Mouse (Mus musculus): ENCODE results near the gene Dlx3. TPM values are rescaled to one million over a fixed set of nuclear protein-coding genes. Genes with fewer than 3 reads are reported as not detected.

The Dlx3 gene
- total RNA-seq, 2 experiments from 2014 or later: not detected

- DNase-seq (ENCODE audit: extremely low spot score in 1 of 2, low spot score in 2 of 2): no peak
- intact Hi-C loops (cut with DNase I): no loop called here
These were observed 32.4 kb upstream of the Dlx3 start for GRCm38 (mm10) chr11:95087301-95088228.

DNA sequence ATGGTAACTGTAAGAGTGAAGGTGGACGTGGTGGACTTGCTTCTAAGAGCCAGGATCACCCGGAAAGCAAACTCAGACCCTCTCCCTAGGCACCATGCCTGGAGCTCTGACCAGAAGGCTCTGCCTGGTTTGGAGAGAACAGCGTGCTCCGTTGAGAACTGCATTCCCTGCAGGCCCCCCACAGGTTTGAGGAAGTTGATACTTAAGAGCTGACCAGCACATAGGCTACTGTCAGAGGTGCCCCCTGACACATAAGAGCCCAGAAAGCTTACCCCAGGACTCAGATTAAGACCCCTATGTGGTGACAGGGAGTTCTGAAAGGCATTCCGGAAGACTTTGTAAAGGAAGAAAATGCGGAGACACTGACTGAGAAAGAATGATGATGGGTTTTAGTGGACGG lies 31.6 kb upstream of the Dlx3 start:
- no peak for DNase-seq (ENCODE audit: extremely low spot score in 1 of 2, low spot score in 2 of 2)
- intact Hi-C loops (cut with DNase I): no loop called here

DNA sequence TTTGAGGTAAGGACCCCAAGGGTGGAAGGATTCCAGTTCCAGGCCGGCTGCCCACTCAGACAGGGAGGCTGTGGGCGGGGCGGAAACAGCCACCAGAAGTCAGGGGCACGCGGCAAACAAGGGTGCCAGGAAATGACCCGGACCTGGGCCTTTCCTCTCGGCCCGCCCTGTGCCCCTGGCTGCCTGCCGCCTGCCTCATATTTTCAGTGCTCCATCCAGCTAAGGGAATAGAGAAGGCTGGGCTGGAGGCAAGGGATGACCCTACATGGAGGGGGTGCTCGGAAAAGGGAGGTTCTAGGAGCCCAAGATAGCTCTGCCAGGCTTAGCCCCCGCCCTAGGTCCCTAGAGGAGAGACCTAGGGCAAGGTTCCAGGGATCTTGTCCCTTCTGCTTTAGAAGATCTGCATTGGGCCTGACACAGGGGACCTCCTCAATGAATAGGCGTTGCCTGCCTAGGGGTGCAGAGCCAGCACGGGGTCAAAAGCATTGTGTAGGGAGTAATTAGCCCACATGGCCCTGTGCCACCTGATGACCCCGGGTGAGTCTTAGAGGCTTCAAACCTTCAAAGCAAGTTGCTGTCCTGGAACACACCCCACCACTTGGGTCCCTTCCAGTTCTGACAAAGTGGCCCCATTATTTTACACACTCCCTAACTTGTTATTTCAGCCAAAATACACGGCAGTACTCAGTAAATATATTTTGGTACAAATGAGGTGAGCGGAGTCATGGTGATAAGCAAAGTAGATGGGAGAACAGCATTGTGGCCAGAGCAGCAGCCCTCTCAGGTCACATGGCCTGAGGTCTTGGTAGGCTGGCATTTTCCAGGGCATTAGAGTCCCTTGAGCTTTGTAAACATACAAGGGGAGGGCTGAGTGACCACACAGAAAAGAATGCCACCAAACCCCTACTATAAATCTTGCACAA lies 30.8 kb upstream of the Dlx3 start:
- intact Hi-C loops (cut with DNase I): no loop called here

DNA sequence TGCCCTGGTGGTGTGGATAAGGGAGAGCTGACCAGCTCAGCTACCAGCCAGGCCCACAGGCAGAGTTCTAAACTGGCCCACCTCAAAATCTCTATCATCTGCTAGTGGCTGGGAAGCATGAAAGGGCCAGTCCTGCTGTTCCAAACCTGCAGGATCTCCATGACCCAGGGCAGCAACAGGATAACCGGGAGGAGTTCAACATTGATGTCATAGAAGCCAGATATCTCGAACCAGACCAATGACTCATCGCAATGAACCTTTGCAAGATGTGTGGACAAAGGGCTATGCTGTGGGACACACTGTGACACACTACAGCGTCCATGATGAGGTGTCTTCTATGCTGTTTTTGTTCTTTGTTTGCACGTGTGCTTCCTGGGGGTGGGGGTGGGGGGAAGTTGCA lies 26.8 kb upstream of the Dlx3 start:
- intact Hi-C loops (cut with DNase I): no loop called here

More for the DNA sequence above, 30.8 kb upstream of the Dlx3 start:
- peak in 1 of 2 experiments; percentile 76 for DNase-seq (ENCODE audit: extremely low spot score in 1 of 2, low spot score in 2 of 2)

GRCm38 (mm10) chr11:95095596-95095995 lies 24.3 kb upstream of the Dlx3 start:
- DNase-seq (ENCODE audit: extremely low spot score in 1 of 2, low spot score in 2 of 2): no peak
- intact Hi-C loops (cut with DNase I): no loop called here

More for the DNA sequence above, 26.8 kb upstream of the Dlx3 start:
- no peak for DNase-seq (ENCODE audit: extremely low spot score in 1 of 2, low spot score in 2 of 2)

DNA sequence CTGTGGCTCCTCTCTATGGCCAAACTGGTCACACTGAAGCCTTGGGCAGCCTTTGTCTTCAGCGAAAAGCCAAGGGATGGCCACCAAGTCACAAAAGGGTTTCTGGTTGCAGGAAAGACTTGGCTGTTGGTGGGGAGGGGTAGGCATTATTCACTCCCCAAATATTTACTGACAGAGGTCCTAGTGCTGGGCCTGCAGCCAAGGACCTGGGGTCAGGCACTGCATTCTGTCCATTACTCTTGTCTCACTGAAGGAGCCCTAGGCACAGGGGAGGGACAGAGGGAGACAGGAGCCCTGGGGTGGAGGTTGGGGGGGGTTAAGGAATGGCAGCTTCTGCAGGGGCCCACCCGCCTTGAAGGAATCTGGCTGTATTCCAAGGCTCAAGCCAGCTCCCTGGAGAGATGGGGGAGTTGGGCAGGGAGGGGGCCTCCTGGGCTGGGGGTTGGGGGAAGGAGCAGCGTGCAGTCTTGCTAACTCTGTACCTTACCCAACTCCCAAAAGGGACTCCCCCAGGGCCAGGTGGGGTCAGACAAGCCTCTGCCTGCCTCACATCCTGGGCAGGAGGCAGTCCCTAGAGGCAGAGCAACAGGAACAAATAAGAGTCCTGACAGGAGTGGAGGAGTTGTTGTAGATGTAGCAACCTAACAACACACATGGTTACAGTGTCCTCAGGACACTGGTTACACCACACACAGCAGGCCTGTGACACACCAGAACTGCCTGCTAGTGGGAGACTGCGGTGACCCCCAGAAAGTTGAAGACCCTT lies 23.1 kb upstream of the Dlx3 start:
- intact Hi-C loops (cut with DNase I): no loop called here

DNA sequence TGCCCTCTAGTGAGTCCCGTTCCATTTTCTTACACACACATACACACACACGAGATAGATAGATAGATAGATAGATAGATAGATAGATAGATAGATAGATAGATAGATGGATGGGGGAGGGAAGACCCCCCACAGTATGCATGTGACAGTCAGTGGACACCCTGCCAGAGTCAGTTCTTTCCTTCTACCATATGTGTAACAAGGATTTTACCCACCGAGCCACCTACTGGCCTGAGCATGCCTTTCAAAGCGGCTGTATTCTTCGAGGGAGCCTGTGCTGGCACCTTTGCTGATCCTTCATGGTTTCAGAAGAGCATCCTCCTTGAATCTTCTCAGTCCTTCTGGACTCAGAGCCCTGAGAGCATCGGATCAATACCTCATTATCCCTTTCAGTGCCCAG lies 22.0 kb upstream of the Dlx3 start:
- DNase-seq (ENCODE audit: extremely low spot score in 1 of 2, low spot score in 2 of 2): no peak
- intact Hi-C loops (cut with DNase I): no loop called here

More for the DNA sequence above, 23.1 kb upstream of the Dlx3 start:
- DNase-seq (ENCODE audit: extremely low spot score in 1 of 2, low spot score in 2 of 2): no peak

GRCm38 (mm10) chr11:95098346-95099095 lies 21.4 kb upstream of the Dlx3 start:
- intact Hi-C loops (cut with DNase I): no loop called here
- no peak for DNase-seq (ENCODE audit: extremely low spot score in 1 of 2, low spot score in 2 of 2)

DNA sequence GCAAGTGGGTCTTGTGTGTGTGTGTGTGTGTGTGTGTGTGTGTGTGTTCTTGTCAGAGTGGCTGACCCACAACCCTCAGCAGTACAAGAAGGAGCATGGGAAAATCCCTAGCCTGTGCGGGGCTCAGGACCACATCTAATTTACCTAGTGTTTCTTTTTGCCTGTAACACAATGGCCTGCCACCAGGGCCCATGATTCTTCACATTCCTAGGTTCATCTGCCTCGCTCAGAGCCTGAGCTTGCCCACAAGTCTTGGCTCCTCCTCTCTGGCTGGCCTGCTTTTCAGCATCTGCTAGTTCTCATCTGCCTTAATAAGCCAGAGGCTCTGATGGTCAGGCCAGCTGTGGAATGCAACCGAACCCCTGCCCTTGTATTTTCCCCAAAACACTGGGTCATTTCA lies 19.5 kb upstream of the Dlx3 start:
- intact Hi-C loops (cut with DNase I): no loop called here
- no peak for DNase-seq (ENCODE audit: extremely low spot score in 1 of 2, low spot score in 2 of 2)

GRCm38 (mm10) chr11:95101071-95101788 lies 18.7 kb upstream of the Dlx3 start:
- DNase-seq (ENCODE audit: extremely low spot score in 1 of 2, low spot score in 2 of 2): no peak
- intact Hi-C loops (cut with DNase I): no loop called here

DNA sequence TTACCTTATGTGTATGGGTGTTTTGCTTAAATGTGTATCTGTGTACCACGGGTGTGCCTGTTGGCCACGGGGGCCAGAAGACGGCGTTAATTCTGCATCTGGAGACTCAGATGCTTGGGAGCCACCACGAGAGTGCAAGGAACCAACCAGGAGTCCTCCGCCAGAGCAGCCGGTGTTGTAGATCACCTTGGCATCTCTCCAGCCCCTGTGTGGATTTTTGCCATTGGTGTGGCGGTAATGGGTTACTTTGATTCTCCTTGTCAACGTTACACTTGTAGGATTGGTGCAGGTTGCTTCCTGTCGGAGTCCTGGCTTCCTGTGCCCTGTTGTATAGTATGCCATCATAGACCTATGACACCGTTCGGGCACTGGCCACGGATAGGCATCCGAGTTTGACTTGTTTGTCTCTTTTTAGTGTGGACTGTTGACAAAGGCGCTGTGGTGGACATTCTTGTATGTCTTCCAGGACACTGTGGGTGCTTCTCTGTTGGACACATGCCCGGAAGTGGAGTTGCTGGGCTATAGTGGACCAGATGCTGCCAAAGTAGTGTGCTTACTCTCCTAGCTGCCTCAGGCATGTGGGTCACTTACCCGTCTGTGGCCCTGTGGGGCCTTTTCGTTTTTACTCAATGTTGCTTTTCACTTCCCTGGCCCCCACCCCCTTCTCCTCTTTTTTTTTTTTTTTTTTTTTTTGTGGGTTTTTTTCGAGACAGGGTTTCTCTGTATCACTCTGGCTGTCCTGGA lies 17.6 kb upstream of the Dlx3 start:
- DNase-seq (ENCODE audit: extremely low spot score in 1 of 2, low spot score in 2 of 2): peak in 1 of 2 experiments; percentile 53
- intact Hi-C loops (cut with DNase I): no loop called here

DNA sequence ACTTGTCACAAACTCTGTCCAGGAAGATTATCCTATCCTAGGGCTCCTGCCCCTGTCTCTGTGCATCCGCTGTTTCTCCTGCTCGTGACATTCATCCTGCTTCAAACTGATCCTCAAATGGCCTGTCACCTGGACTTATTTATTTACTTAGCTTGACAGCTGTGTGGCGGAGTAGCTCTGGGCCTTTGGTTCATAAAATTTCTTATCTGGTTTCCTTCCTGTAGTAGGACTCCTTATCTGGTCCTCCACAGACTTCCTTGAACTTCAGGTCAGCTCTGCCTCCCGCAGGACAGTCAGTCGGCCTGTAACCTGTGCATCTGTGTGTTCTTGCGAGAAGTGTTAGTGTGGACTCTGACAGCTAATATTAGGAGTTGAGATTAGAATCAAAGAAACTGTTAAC lies 15.7 kb upstream of the Dlx3 start:
- intact Hi-C loops (cut with DNase I): no loop called here
- no peak for DNase-seq (ENCODE audit: extremely low spot score in 1 of 2, low spot score in 2 of 2)

DNA sequence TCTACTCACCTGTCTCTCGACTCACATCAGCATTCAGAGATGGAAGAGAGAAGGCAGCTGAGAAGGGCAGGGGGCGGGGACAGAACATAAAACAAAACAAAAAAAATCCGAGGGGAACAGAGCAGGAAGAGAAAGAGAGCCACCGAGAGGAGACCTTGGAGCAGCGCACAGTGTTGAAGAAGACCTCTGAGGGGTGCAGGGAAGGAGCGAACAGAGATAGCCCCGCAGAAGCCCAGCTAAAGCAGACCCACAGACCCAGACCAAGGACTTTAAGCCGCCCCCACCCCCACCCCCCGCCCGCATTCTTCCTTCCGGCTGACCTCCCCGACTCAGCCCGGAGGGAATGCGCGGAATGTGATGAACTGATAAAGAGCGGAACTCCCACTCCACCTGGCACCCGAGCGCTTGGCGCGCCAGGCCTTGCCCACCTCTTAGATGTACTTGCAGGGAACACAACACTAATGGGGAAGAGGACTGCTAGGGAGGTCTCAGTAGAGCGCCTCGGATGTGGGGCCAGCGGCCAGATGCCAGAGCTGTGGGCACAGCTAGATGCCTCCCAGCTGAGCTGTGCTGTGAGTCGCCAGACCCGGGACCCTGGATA lies 14.5 kb upstream of the Dlx3 start:
- DNase-seq (ENCODE audit: extremely low spot score in 1 of 2, low spot score in 2 of 2): no peak
- intact Hi-C loops (cut with DNase I): loop anchor here (1.0 kb wide), 1 partner anchor 29 kb away; the partner anchor contains the start of gene Itga3

GRCm38 (mm10) chr11:95106440-95107236 lies 13.3 kb upstream of the Dlx3 start:
- intact Hi-C loops (cut with DNase I): loop anchor here (2.0 kb wide), 1 partner anchor 60 kb away; no protein-coding TSS in a partner anchor
- DNase-seq (ENCODE audit: extremely low spot score in 1 of 2, low spot score in 2 of 2): peak; percentile 74 to 75

- intact Hi-C loops (cut with DNase I): no loop called here
- DNase-seq (ENCODE audit: extremely low spot score in 1 of 2, low spot score in 2 of 2): no peak
These were observed 10.9 kb upstream of the Dlx3 start for GRCm38 (mm10) chr11:95109000-95109399.

DNA sequence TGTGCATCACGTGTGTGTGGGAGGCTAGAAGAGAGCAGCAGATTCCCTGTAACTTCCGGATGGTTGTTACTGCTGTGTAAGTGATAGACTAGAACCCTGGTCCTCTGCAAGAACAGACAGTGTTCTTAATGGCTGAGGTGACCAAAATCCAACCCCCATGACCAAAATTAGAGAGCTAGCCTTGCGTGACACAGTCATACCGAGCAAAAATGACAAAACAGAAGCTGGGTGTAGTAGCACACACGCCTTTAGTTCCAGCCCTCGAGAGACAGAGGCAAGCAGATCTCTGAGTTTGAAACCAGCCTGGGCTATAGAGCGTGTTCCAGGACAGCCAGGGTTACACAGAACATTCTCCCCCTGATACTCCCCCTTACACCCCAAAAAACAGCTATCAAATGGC lies 9.8 kb upstream of the Dlx3 start:
- intact Hi-C loops (cut with DNase I): no loop called here

More for the DNA sequence above, 9.8 kb upstream of the Dlx3 start:
- DNase-seq (ENCODE audit: extremely low spot score in 1 of 2, low spot score in 2 of 2): no peak

All from left cerebral cortex, postnatal 10 days (tissue).